Mouse (Mus musculus): ENCODE measurements around the gene Ccnb1ip1. TPM values are rescaled to one million over a fixed set of nuclear protein-coding genes. Genes with fewer than 3 reads are reported as not detected.
A peak's percentile ranks its signal among the peaks of the same experiment; 100 is the strongest.
"Not testable (repeated sequence)": the region's sequence is repeated elsewhere in the genome, so short reads cannot be mapped to it uniquely, and the experiment has no call there.

The Ccnb1ip1 gene
- polyA plus RNA-seq, 1 experiment from 2014 or later = not detected

GRCm38 (mm10) chr14:50813060-50813459 is 5.5 kb upstream of the Ccnb1ip1 start:
- 76% methylated on average over 2 of the region's 2 CpGs for WGBS
- Histone ChIP-seq H3K4me3 (ENCODE audit: low read length) (no peak overlapping the region), H3K4me2 (ENCODE audit: low read depth, low read length) (no peak overlapping the region), H3K9ac (ENCODE audit: low read length) (no peak overlapping the region), H3K27ac (ENCODE audit: low read length) (no peak overlapping the region), H3K9me3 (ENCODE audit: control insufficient read depth, low read length) (no peaks in the 10 kb centered on the region), H3K4me1 (replicated peaks; ENCODE audit: control insufficient read depth, insufficient read depth, low read length) (peaks cover 3% of the 10 kb centered on the region; the same call in 1 of the 2 replicates), H3K36me3 (ENCODE audit: control insufficient read depth, insufficient read depth, low read length) (peaks cover 27% of the 10 kb centered on the region), H3K27me3 (ENCODE audit: control insufficient read depth, insufficient read depth, low read depth, low read length) (no peaks in the 10 kb centered on the region)
- no peak for ATAC-seq (ENCODE audit: low read depth)

- H3K4me3 ChIP-seq (ENCODE audit: low read length); ATAC-seq (ENCODE audit: low read depth); H3K36me3 ChIP-seq (ENCODE audit: control insufficient read depth, insufficient read depth, low read length); H3K9ac ChIP-seq (ENCODE audit: low read length); H3K4me1 ChIP-seq (replicated peaks; ENCODE audit: control insufficient read depth, insufficient read depth, low read length); H3K9me3 ChIP-seq (ENCODE audit: control insufficient read depth, low read length); H3K27me3 ChIP-seq (ENCODE audit: control insufficient read depth, insufficient read depth, low read depth, low read length): not testable (repeated sequence)
- H3K4me2 ChIP-seq (ENCODE audit: low read depth, low read length) = peak overlapping the region; percentile 42
- 0 out of 2 replicates have a peak overlapping the region, but pooled peaks have one; percentile 36 for H3K27ac ChIP-seq (ENCODE audit: low read length)
- 81% methylated on average over 5 of the region's 5 CpGs for WGBS
Measured at GRCm38 (mm10) chr14:50806469-50806868, 1.1 kb downstream of the Ccnb1ip1 start.

GRCm38 (mm10) chr14:50804683-50805082 is 2.8 kb downstream of the Ccnb1ip1 start:
- WGBS = 58% methylated on average over 13 of the region's 13 CpGs
- peaks cover 5% of the 10 kb centered on the region; the same call in 1 of the 2 replicates for H3K4me1 ChIP-seq (replicated peaks; ENCODE audit: control insufficient read depth, insufficient read depth, low read length)
- H3K4me2 ChIP-seq (ENCODE audit: low read depth, low read length) = no peak overlapping the region
- no peaks in the 10 kb centered on the region for H3K36me3 ChIP-seq (ENCODE audit: control insufficient read depth, insufficient read depth, low read length)
- no peak overlapping the region for H3K9ac ChIP-seq (ENCODE audit: low read length)
- H3K27me3 ChIP-seq (ENCODE audit: control insufficient read depth, insufficient read depth, low read depth, low read length) = no peaks in the 10 kb centered on the region
- no peak overlapping the region for H3K4me3 ChIP-seq (ENCODE audit: low read length)
- ATAC-seq (ENCODE audit: low read depth) = no peak
- H3K27ac ChIP-seq (ENCODE audit: low read length) = no peak overlapping the region
- H3K9me3 ChIP-seq (ENCODE audit: control insufficient read depth, low read length) = no peaks in the 10 kb centered on the region

- Histone ChIP-seq H3K4me2 (ENCODE audit: low read depth, low read length) (no peak overlapping the region), H3K4me1 (replicated peaks; ENCODE audit: control insufficient read depth, insufficient read depth, low read length) (0 out of 2 replicates have a peak, but pooled peaks cover 2% of the 10 kb centered on the region), H3K27ac (ENCODE audit: low read length) (no peak overlapping the region), H3K9me3 (ENCODE audit: control insufficient read depth, low read length) (no peaks in the 10 kb centered on the region), H3K4me3 (ENCODE audit: low read length) (no peak overlapping the region), H3K9ac (ENCODE audit: low read length) (no peak overlapping the region), H3K36me3 (ENCODE audit: control insufficient read depth, insufficient read depth, low read length) (no peaks in the 10 kb centered on the region), H3K27me3 (ENCODE audit: control insufficient read depth, insufficient read depth, low read depth, low read length) (no peaks in the 10 kb centered on the region)
- WGBS = 53% methylated on average over 4 of the region's 4 CpGs
- no peak for ATAC-seq (ENCODE audit: low read depth)
Measured at GRCm38 (mm10) chr14:50802843-50803562, 4.5 kb downstream of the Ccnb1ip1 start.

- Histone ChIP-seq H3K9ac (ENCODE audit: low read length) (no peak overlapping the region), H3K4me2 (ENCODE audit: low read depth, low read length) (no peak overlapping the region), H3K36me3 (ENCODE audit: control insufficient read depth, insufficient read depth, low read length) (no peaks in the 10 kb centered on the region), H3K4me3 (ENCODE audit: low read length) (no peak overlapping the region), H3K4me1 (replicated peaks; ENCODE audit: control insufficient read depth, insufficient read depth, low read length) (0 out of 2 replicates have a peak, but pooled peaks cover 2% of the 10 kb centered on the region), H3K27me3 (ENCODE audit: control insufficient read depth, insufficient read depth, low read depth, low read length) (no peaks in the 10 kb centered on the region), H3K27ac (ENCODE audit: low read length) (no peak overlapping the region), H3K9me3 (ENCODE audit: control insufficient read depth, low read length) (no peaks in the 10 kb centered on the region)
- ATAC-seq (ENCODE audit: low read depth) = no peak
- 84% methylated on average over 6 of the region's 6 CpGs for WGBS
Measured at GRCm38 (mm10) chr14:50802441-50802840, 5.1 kb downstream of the Ccnb1ip1 start.

GRCm38 (mm10) chr14:50799502-50800259 is 7.9 kb downstream of the Ccnb1ip1 start:
- H3K9ac ChIP-seq (ENCODE audit: low read length) = no peak overlapping the region
- WGBS = 4% methylated on average over 3 of the region's 3 CpGs

GRCm38 (mm10) chr14:50798512-50798911 is 9.0 kb downstream of the Ccnb1ip1 start:
- Histone ChIP-seq H3K4me1 (replicated peaks; ENCODE audit: control insufficient read depth, insufficient read depth, low read length) (no peaks in the 10 kb centered on the region), H3K9me3 (ENCODE audit: control insufficient read depth, low read length) (no peaks in the 10 kb centered on the region), H3K9ac (ENCODE audit: low read length) (no peak overlapping the region), H3K27me3 (ENCODE audit: control insufficient read depth, insufficient read depth, low read depth, low read length) (no peaks in the 10 kb centered on the region), H3K4me2 (ENCODE audit: low read depth, low read length) (no peak overlapping the region), H3K36me3 (ENCODE audit: control insufficient read depth, insufficient read depth, low read length) (no peaks in the 10 kb centered on the region), H3K27ac (ENCODE audit: low read length) (no peak overlapping the region), H3K4me3 (ENCODE audit: low read length) (no peak overlapping the region)
- ATAC-seq (ENCODE audit: low read depth) = no peak
- WGBS = 58% methylated on average over 2 of the region's 2 CpGs

More at GRCm38 (mm10) chr14:50799502-50800259, 7.9 kb downstream of the Ccnb1ip1 start:
- no peaks in the 10 kb centered on the region for H3K36me3 ChIP-seq (ENCODE audit: control insufficient read depth, insufficient read depth, low read length)
- H3K4me3 ChIP-seq (ENCODE audit: low read length) = no peak overlapping the region
- H3K4me1 ChIP-seq (replicated peaks; ENCODE audit: control insufficient read depth, insufficient read depth, low read length) = no peaks in the 10 kb centered on the region
- peak; percentile 36; the same call in 1 of the 2 replicates for ATAC-seq (ENCODE audit: low read depth)
- H3K27me3 ChIP-seq (ENCODE audit: control insufficient read depth, insufficient read depth, low read depth, low read length) = no peaks in the 10 kb centered on the region
- H3K27ac ChIP-seq (ENCODE audit: low read length) = no peak overlapping the region
- H3K9me3 ChIP-seq (ENCODE audit: control insufficient read depth, low read length) = no peaks in the 10 kb centered on the region
- H3K4me2 ChIP-seq (ENCODE audit: low read depth, low read length) = peak overlapping the region; percentile 14; the same call in 1 of the 2 replicates

GRCm38 (mm10) chr14:50796464-50796863 is 11.1 kb downstream of the Ccnb1ip1 start:
- H3K27ac ChIP-seq (ENCODE audit: low read length) = no peak overlapping the region

GRCm38 (mm10) chr14:50795965-50796364 is 11.6 kb downstream of the Ccnb1ip1 start:
- H3K4me3 ChIP-seq (ENCODE audit: low read length) = no peak overlapping the region
- 76% methylated on average over 4 of the region's 4 CpGs for WGBS
- H3K4me2 ChIP-seq (ENCODE audit: low read depth, low read length) = no peak overlapping the region
- no peaks in the 10 kb centered on the region for H3K36me3 ChIP-seq (ENCODE audit: control insufficient read depth, insufficient read depth, low read length)
- H3K9ac ChIP-seq (ENCODE audit: low read length) = no peak overlapping the region
- H3K9me3 ChIP-seq (ENCODE audit: control insufficient read depth, low read length) = no peaks in the 10 kb centered on the region
- H3K27ac ChIP-seq (ENCODE audit: low read length) = no peak overlapping the region
- H3K27me3 ChIP-seq (ENCODE audit: control insufficient read depth, insufficient read depth, low read depth, low read length) = no peaks in the 10 kb centered on the region
- H3K4me1 ChIP-seq (replicated peaks; ENCODE audit: control insufficient read depth, insufficient read depth, low read length) = no peaks in the 10 kb centered on the region
- ATAC-seq (ENCODE audit: low read depth) = no peak

More at GRCm38 (mm10) chr14:50796464-50796863, 11.1 kb downstream of the Ccnb1ip1 start:
- no peak overlapping the region for H3K9ac ChIP-seq (ENCODE audit: low read length)
- no peak overlapping the region for H3K4me3 ChIP-seq (ENCODE audit: low read length)
- H3K9me3 ChIP-seq (ENCODE audit: control insufficient read depth, low read length) = no peaks in the 10 kb centered on the region
- H3K4me2 ChIP-seq (ENCODE audit: low read depth, low read length) = no peak overlapping the region
- H3K4me1 ChIP-seq (replicated peaks; ENCODE audit: control insufficient read depth, insufficient read depth, low read length) = no peaks in the 10 kb centered on the region
- no peak for ATAC-seq (ENCODE audit: low read depth)
- 78% methylated on average over 1 of the region's 1 CpGs for WGBS
- no peaks in the 10 kb centered on the region for H3K27me3 ChIP-seq (ENCODE audit: control insufficient read depth, insufficient read depth, low read depth, low read length)
- H3K36me3 ChIP-seq (ENCODE audit: control insufficient read depth, insufficient read depth, low read length) = no peaks in the 10 kb centered on the region
